8 mouse cellular contexts compared by ENCODE assay signal in the genomic region with DNA sequence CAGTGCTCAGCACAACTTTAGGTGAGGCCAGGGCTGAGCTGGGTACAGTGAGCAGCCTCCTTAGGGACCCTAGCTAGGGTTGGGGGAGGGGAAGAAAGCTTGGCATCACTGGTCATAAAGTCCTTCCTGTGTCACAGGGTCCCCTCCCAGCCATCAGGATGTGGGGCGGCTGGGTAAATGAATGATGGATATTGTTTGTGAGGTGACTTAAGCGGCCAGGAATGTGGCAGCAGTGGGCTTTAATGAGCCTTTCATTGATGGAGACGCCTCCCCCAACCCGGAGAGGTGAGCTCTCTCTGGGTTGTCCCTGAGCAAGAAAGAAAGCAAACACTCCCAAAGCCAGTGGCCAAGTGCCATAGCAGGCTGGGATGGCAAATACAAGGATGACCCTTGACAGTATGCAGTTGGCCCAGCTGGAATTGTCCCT. TPM values are rescaled to one million over a fixed set of nuclear protein-coding genes. Genes with fewer than 3 reads are reported as not detected.
DNase-seq lines count a peak whose midpoint lies in the region; ATAC-seq and TF ChIP-seq lines count a peak whose summit lies in the region.

No protein-coding gene starts in this region.

- no peaks in the 10 kb centered on the region; the same call in 1 of the 2 replicates for H3K4me1 ChIP-seq in spleen, adult 2 months (ENCODE audit: control insufficient read depth, insufficient read depth, insufficient read length)

- no peak for DNase-seq in spleen, adult 2 months (ENCODE audit: low read depth in 1 of 2, low spot score in 2 of 2)
- DNase-seq in spleen, adult 12 weeks (ENCODE audit: low spot score) = no peak
- peak; percentile 60 to 65 for DNase-seq in heart, postnatal 10 days
- peak; percentile 65 to 80 for DNase-seq in kidney, postnatal 4 days
- no peak for DNase-seq in layer of hippocampus, postnatal 14 days (ENCODE audit: low spot score in 2 of 2)
- no peak for DNase-seq in layer of hippocampus, adult 9-10 months (ENCODE audit: low spot score)

- peak overlapping the region; percentile 93 for H3K4me2 ChIP-seq in myocyte (ENCODE audit: low read depth)

- H3K27ac ChIP-seq in spleen, adult 2 months (ENCODE audit: insufficient read depth, low read length) = peak overlapping the region; percentile 33; the same call in 1 of the 2 replicates

- H3K4me3 ChIP-seq in spleen, adult 2 months (ENCODE audit: extremely low read depth, insufficient read depth, insufficient read length) = no peak overlapping the region
- no peak overlapping the region for H3K4me3 ChIP-seq in myocyte

- no peak for ATAC-seq in monocyte, adult 5-6 weeks (replicated peaks; ENCODE audit: insufficient number of reproducible peaks, low FRiP score, low TSS enrichment, poor library complexity, severe bottlenecking)

- H3K79me2 ChIP-seq in myocyte (ENCODE audit: control insufficient read depth, insufficient read depth) = peaks cover 91% of the 10 kb centered on the region

- no peak for TF ChIP-seq CTCF in spleen, adult 2 months (IDR thresholded peaks at IDR 0.05; ENCODE audit: extremely low read depth, insufficient read depth, insufficient read length, insufficient replicate concordance)

- 78% methylated on average over 4 of the region's 4 CpGs for WGBS in spleen, adult 2 months

- no peaks in the 10 kb centered on the region for H3K27me3 ChIP-seq in spleen, adult 2 months (ENCODE audit: control insufficient read depth, insufficient read depth, low read length)
- no peaks in the 10 kb centered on the region for H3K27me3 ChIP-seq in myocyte (ENCODE audit: control insufficient read depth, insufficient read depth, insufficient read length)

- no peaks in the 10 kb centered on the region for H3K36me3 ChIP-seq in spleen, adult 2 months (ENCODE audit: control insufficient read depth, insufficient read depth, low read length)
- H3K36me3 ChIP-seq in myocyte (ENCODE audit: control insufficient read depth, insufficient read depth) = peaks cover 5% of the 10 kb centered on the region

- TF ChIP-seq POLR2A in spleen, adult 2 months (IDR thresholded peaks at IDR 0.05; ENCODE audit: low read depth, low read length) = no peak
- TF ChIP-seq POLR2A in myocyte (IDR thresholded peaks at IDR 0.05; ENCODE audit: insufficient read length, low read depth) = no peak

- H3ac ChIP-seq in myocyte (ENCODE audit: control insufficient read depth, insufficient read length) = no peak overlapping the region

- intact Hi-C loops in heart, postnatal 10 days (cut with DNase I) = loop anchor here (5.0 kb wide), 1 partner anchor 113 kb away; no protein-coding TSS in a partner anchor

TF ChIP-seq in myocyte, 11 proteins besides CTCF, POLR2A, EP300 and RAD21:
- TF ChIP-seq USF1 (IDR thresholded peaks at IDR 0.05; ENCODE audit: low read depth) = no peak
- TF ChIP-seq TCF12 (IDR thresholded peaks at IDR 0.05; ENCODE audit: insufficient read depth, poor library complexity, severe bottlenecking) = no peak

RNA-seq across cellular contexts. Expression of gene Actn4, which starts 38.3 kb away (rescaled TPM):
- 156 and 192 TPM in 2 replicates for polyA plus RNA-seq in spleen, adult 2 months (2012; rRNA removed)
- 100 to 1,000 TPM; 173 to 174 TPM for total RNA-seq in heart, postnatal 10 days (2021)
- polyA plus RNA-seq in myocyte (2012; fragmentation: generic; extraction: Trizol) = 270 TPM
- total RNA-seq in monocyte, adult 5-6 weeks (2017) = 25.4 to 66.0 TPM (median 36.9 TPM) in 3 replicates
- total RNA-seq in layer of hippocampus, postnatal 14 days (2021) = 100 to 1,000 TPM; 123 to 132 TPM

RNA-seq across cellular contexts. Expression of gene Capn12, which starts 42.7 kb away (rescaled TPM):
- 0.13 and 0.14 TPM in 2 replicates for polyA plus RNA-seq in spleen, adult 2 months (2012; rRNA removed)
- under 1 TPM; 0.26 to 0.47 TPM for total RNA-seq in heart, postnatal 10 days (2021)
- 0.24 TPM for polyA plus RNA-seq in myocyte (2012; fragmentation: generic; extraction: Trizol)
- 0.87 TPM in 1 of 3 replicates, not detected in the others for total RNA-seq in monocyte, adult 5-6 weeks (2017)
- total RNA-seq in layer of hippocampus, postnatal 14 days (2021) = 1 to 10 TPM in 1 of 2 experiments, under 1 TPM in 1; 0.67 to 1.3 TPM

RNA-seq across cellular contexts. Expression of gene Eif3k, which starts 57.8 kb away (rescaled TPM):
- polyA plus RNA-seq in spleen, adult 2 months (2012; rRNA removed) = 218 and 234 TPM in 2 replicates
- total RNA-seq in heart, postnatal 10 days (2021) = 100 to 1,000 TPM; 185 to 188 TPM
- 335 TPM for polyA plus RNA-seq in myocyte (2012; fragmentation: generic; extraction: Trizol)
- 285 to 328 TPM (median 291 TPM) in 3 replicates for total RNA-seq in monocyte, adult 5-6 weeks (2017)
- total RNA-seq in layer of hippocampus, postnatal 14 days (2021) = 100 to 1,000 TPM; 159 to 164 TPM

RNA-seq across cellular contexts. Expression of gene Map4k1, which starts 58.0 kb away (rescaled TPM):
- polyA plus RNA-seq in spleen, adult 2 months (2012; rRNA removed) = 174 and 236 TPM in 2 replicates
- total RNA-seq in heart, postnatal 10 days (2021) = 1 to 10 TPM; 2.0 to 2.2 TPM
- polyA plus RNA-seq in myocyte (2012; fragmentation: generic; extraction: Trizol) = 0.18 TPM
- total RNA-seq in monocyte, adult 5-6 weeks (2017) = 31.9 to 70.2 TPM (median 54.1 TPM) in 3 replicates
- 1 to 10 TPM; 2.7 to 4.1 TPM for total RNA-seq in layer of hippocampus, postnatal 14 days (2021)

Comparison
In these comparisons a context has a peak if more than half of its experiments do, and no peak if none do; other contexts are left out.
1. DNase-seq: peak in heart, postnatal 10 days (2 of 2) and kidney, postnatal 4 days (2 of 2); none in spleen, adult 2 months (0 of 2), spleen, adult 12 weeks (single experiment), layer of hippocampus, postnatal 14 days (0 of 2) and layer of hippocampus, adult 9-10 months (single experiment).